Mouse (Mus musculus) thymus, adult 2 months (tissue): ENCODE data around the gene Mup5.

Experiments
- CTCF ChIP-seq: fragments of 200-500 bp; IDR thresholded peaks from 2 replicates; pipeline ENCODE4 v1.5.1; 2012; ENCODE audit warnings: mild to moderate bottlenecking, control low read depth, low read length, moderate library complexity, borderline replicate concordance; ENCODE audit not compliant: control insufficient read depth, poor library complexity, insufficient read depth; ENCODE audit errors: extremely low read depth
- POLR2A ChIP-seq: fragments of 200-500 bp; IDR thresholded peaks from 2 replicates; pipeline ENCODE4 v1.6.1; 2012; ENCODE audit warnings: mild to moderate bottlenecking, low read length, control low read depth, moderate library complexity; ENCODE audit not compliant: control insufficient read depth, poor library complexity, insufficient read depth; ENCODE audit errors: extremely low read depth

DNA sequence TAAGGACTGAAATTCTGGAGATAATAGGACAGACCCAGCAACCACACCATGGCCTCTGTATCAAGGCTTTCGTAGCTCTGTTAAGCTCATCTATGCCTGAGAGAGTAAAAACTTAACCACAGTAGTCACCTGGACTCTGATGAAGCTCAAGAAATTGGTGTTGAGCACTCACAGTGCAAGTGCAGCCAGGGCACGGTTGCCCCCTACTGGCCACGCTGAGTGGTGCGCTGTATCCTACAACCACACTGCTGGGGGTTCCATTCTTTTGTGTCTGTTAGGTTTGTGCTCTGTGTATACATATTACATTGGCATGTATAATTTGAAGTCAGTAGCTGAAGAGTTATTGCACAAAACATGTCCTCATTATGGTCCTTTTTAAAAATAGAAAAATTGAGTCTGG lies 23.1 kb upstream of the Mup5 start:
- no peak for TF ChIP-seq POLR2A
- TF ChIP-seq CTCF = no peak
